Mouse (Mus musculus) neural tube, embryonic 15.5 days (tissue): ENCODE measurements around the gene Parva. TPM values are rescaled to one million over a fixed set of nuclear protein-coding genes. Genes with fewer than 3 reads are reported as not detected.
A peak's percentile ranks its signal among the peaks of the same experiment; 100 is the strongest.

Source experiments
- ATAC-seq: fragments of 200-750 bp; cut with Nextera tagmentation; 2 replicates; pipeline ENCODE4 v1.8.0; 2017; ENCODE audit warnings: mild to moderate bottlenecking, moderate TSS enrichment, moderate library complexity; ENCODE audit not compliant: low FRiP score
- H3K27ac ChIP-seq: fragments of 300-500 bp; sonication (generic); replicated peaks from 2 replicates; pipeline ENCODE4 v1.5.1; 2015; ENCODE audit warnings: mild to moderate bottlenecking, inconsistent platforms
- H3K27me3 ChIP-seq: fragments of 300-500 bp; sonication (generic); replicated peaks from 2 replicates; pipeline ENCODE4 v1.6.1; 2015; ENCODE audit warnings: inconsistent platforms
- H3K36me3 ChIP-seq: fragments of 300-500 bp; sonication (generic); 2 replicates; pipeline ENCODE4 v1.6.1; 2015; ENCODE audit warnings: inconsistent platforms
- H3K4me1 ChIP-seq: fragments of 300-500 bp; sonication (generic); 2 replicates; pipeline ENCODE4 v1.6.1; 2015; ENCODE audit warnings: inconsistent platforms
- H3K4me2 ChIP-seq: fragments of 300-500 bp; sonication (generic); 2 replicates; pipeline ENCODE4 v1.6.1; 2015; ENCODE audit warnings: inconsistent platforms, mild to moderate bottlenecking, moderate library complexity
- H3K4me3 ChIP-seq: fragments of 300-500 bp; sonication (generic); replicated peaks from 2 replicates; pipeline ENCODE4 v1.5.1; 2015; ENCODE audit warnings: mild to moderate bottlenecking, inconsistent platforms
- H3K9ac ChIP-seq: fragments of 300-500 bp; sonication (generic); replicated peaks from 2 replicates; pipeline ENCODE4 v1.6.1; 2015; ENCODE audit warnings: mild to moderate bottlenecking, inconsistent platforms
- H3K9me3 ChIP-seq: fragments of 300-500 bp; sonication (generic); replicated peaks from 2 replicates; pipeline ENCODE4 v1.6.1; 2016; ENCODE audit warnings: inconsistent platforms
- WGBS: fragments of 180-500 bp; shearing (Covaris S2); methylation state at CpG from one replicate; pipeline ENCODE4 v1.1.7; 2015; ENCODE audit warnings: mixed read lengths; 5-methylcytosine and 5-hydroxymethylcytosine counted together
- polyA plus RNA-seq: library from polyadenylated mRNA; unstranded; fragments of >200 nt; fragmentation: Nextera tagmentation; extraction: Ambion mirVana; gene quantifications from 2 replicates; pipeline ENCODE4 v1.2.1, GENCODE M21; 2015

Gene Parva
- polyA plus RNA-seq, 1 experiment from 2014 or later, result 23.7 TPM

GRCm38 (mm10) chr7:112473649-112474435 is 46.5 kb downstream of the Parva start:
- ATAC-seq, result no peak
- WGBS, result 18% methylated on average over 14 of the region's 14 CpGs
- Histone ChIP-seq H3K9me3 (no peaks in the 10 kb centered on the region), H3K36me3 (no peaks in the 10 kb centered on the region), H3K4me3 (no peak overlapping the region), H3K4me2 (no peak overlapping the region), H3K27me3 (no peaks in the 10 kb centered on the region), H3K27ac (no peak overlapping the region), H3K9ac (no peak overlapping the region), H3K4me1 (peaks cover 23% of the 10 kb centered on the region)

GRCm38 (mm10) chr7:112479116-112479515 is 51.8 kb downstream of the Parva start:
- Histone ChIP-seq H3K36me3 (no peaks in the 10 kb centered on the region), H3K27me3 (no peaks in the 10 kb centered on the region), H3K9me3 (no peaks in the 10 kb centered on the region), H3K4me1 (peaks cover 22% of the 10 kb centered on the region), H3K4me2 (no peak overlapping the region), H3K27ac (0 out of 2 replicates have a peak overlapping the region, but pooled peaks have one; percentile 9), H3K4me3 (no peak overlapping the region), H3K9ac (no peak overlapping the region)
- no peak for ATAC-seq
- 60% methylated on average over 6 of the region's 6 CpGs for WGBS

GRCm38 (mm10) chr7:112481031-112481430 is 53.7 kb downstream of the Parva start:
- no peak for ATAC-seq
- Histone ChIP-seq H3K4me2 (no peak overlapping the region), H3K9me3 (no peaks in the 10 kb centered on the region), H3K27ac (no peak overlapping the region), H3K36me3 (no peaks in the 10 kb centered on the region), H3K9ac (no peak overlapping the region), H3K4me1 (peaks cover 20% of the 10 kb centered on the region; the same call in 1 of the 2 replicates), H3K4me3 (no peak overlapping the region), H3K27me3 (no peaks in the 10 kb centered on the region)
- WGBS, result 90% methylated on average over 1 of the region's 1 CpGs

- Histone ChIP-seq H3K4me2 (no peak overlapping the region), H3K36me3 (no peaks in the 10 kb centered on the region), H3K27me3 (no peaks in the 10 kb centered on the region), H3K9me3 (no peaks in the 10 kb centered on the region), H3K9ac (no peak overlapping the region), H3K4me1 (peaks cover 20% of the 10 kb centered on the region; the same call in 1 of the 2 replicates), H3K4me3 (no peak overlapping the region), H3K27ac (no peak overlapping the region)
- WGBS, result 92% methylated on average over 7 of the region's 7 CpGs
- ATAC-seq, result no peak
Measured at GRCm38 (mm10) chr7:112482572-112482971, 55.3 kb downstream of the Parva start.

GRCm38 (mm10) chr7:112483382-112483781 is 56.1 kb downstream of the Parva start:
- Histone ChIP-seq H3K9ac (no peak overlapping the region), H3K27me3 (no peaks in the 10 kb centered on the region), H3K36me3 (no peaks in the 10 kb centered on the region), H3K4me3 (no peak overlapping the region), H3K9me3 (no peaks in the 10 kb centered on the region), H3K4me2 (no peak overlapping the region), H3K4me1 (peaks cover 20% of the 10 kb centered on the region; the same call in 1 of the 2 replicates), H3K27ac (no peak overlapping the region)
- no peak for ATAC-seq
- 21% methylated on average over 2 of the region's 2 CpGs for WGBS

- Histone ChIP-seq H3K4me2 (no peak overlapping the region), H3K4me1 (peaks cover 9% of the 10 kb centered on the region), H3K9me3 (no peaks in the 10 kb centered on the region), H3K9ac (no peak overlapping the region), H3K4me3 (no peak overlapping the region), H3K27ac (no peak overlapping the region), H3K36me3 (no peaks in the 10 kb centered on the region), H3K27me3 (no peaks in the 10 kb centered on the region)
- no peak for ATAC-seq
- WGBS, result 76% methylated on average over 2 of the region's 2 CpGs
Measured at GRCm38 (mm10) chr7:112490825-112491224, 63.5 kb downstream of the Parva start.

- Histone ChIP-seq H3K27me3 (no peaks in the 10 kb centered on the region), H3K4me1 (peaks cover 10% of the 10 kb centered on the region), H3K36me3 (no peaks in the 10 kb centered on the region), H3K27ac (no peak overlapping the region), H3K4me2 (no peak overlapping the region), H3K4me3 (no peak overlapping the region), H3K9ac (no peak overlapping the region), H3K9me3 (no peaks in the 10 kb centered on the region)
- WGBS, result 81% methylated on average over 1 of the region's 1 CpGs
- ATAC-seq, result no peak
Measured at GRCm38 (mm10) chr7:112491737-112492136, 64.4 kb downstream of the Parva start.

GRCm38 (mm10) chr7:112495950-112496349 is 68.6 kb downstream of the Parva start:
- no peak overlapping the region for H3K9ac ChIP-seq
- ATAC-seq, result no peak
- no peaks in the 10 kb centered on the region for H3K9me3 ChIP-seq
- no peaks in the 10 kb centered on the region for H3K36me3 ChIP-seq
- H3K27ac ChIP-seq, result no peak overlapping the region
- 58% methylated on average over 8 of the region's 8 CpGs for WGBS
- H3K27me3 ChIP-seq, result no peaks in the 10 kb centered on the region
- peaks cover 27% of the 10 kb centered on the region for H3K4me1 ChIP-seq
- no peak overlapping the region for H3K4me3 ChIP-seq
- H3K4me2 ChIP-seq, result no peak overlapping the region

- no peaks in the 10 kb centered on the region for H3K36me3 ChIP-seq
- no peaks in the 10 kb centered on the region for H3K9me3 ChIP-seq
- ATAC-seq, result no peak
- no peak overlapping the region for H3K27ac ChIP-seq
- no peak overlapping the region for H3K4me2 ChIP-seq
- H3K27me3 ChIP-seq, result no peaks in the 10 kb centered on the region
- WGBS, result 76% methylated on average over 7 of the region's 7 CpGs
- H3K4me1 ChIP-seq, result peaks cover 27% of the 10 kb centered on the region
- no peak overlapping the region for H3K9ac ChIP-seq
- H3K4me3 ChIP-seq, result no peak overlapping the region
Measured at GRCm38 (mm10) chr7:112496921-112497320, 69.6 kb downstream of the Parva start.

GRCm38 (mm10) chr7:112498591-112499301 is 71.4 kb downstream of the Parva start:
- H3K9me3 ChIP-seq, result no peaks in the 10 kb centered on the region
- no peak overlapping the region for H3K4me3 ChIP-seq
- H3K4me2 ChIP-seq, result no peak overlapping the region
- H3K9ac ChIP-seq, result no peak overlapping the region
- no peak overlapping the region for H3K27ac ChIP-seq
- no peaks in the 10 kb centered on the region for H3K36me3 ChIP-seq
- no peak for ATAC-seq
- peaks cover 45% of the 10 kb centered on the region for H3K4me1 ChIP-seq
- no peaks in the 10 kb centered on the region for H3K27me3 ChIP-seq
- WGBS, result 56% methylated on average over 9 of the region's 9 CpGs

- no peak for ATAC-seq
- peaks cover 45% of the 10 kb centered on the region for H3K4me1 ChIP-seq
- no peaks in the 10 kb centered on the region for H3K9me3 ChIP-seq
- H3K27me3 ChIP-seq, result no peaks in the 10 kb centered on the region
- no peaks in the 10 kb centered on the region for H3K36me3 ChIP-seq
- H3K27ac ChIP-seq, result no peak overlapping the region
- WGBS, result 18% methylated on average over 10 of the region's 10 CpGs
- H3K9ac ChIP-seq, result no peak overlapping the region
- H3K4me2 ChIP-seq, result no peak overlapping the region
- H3K4me3 ChIP-seq, result no peak overlapping the region
Measured at GRCm38 (mm10) chr7:112499453-112500133, 72.3 kb downstream of the Parva start.
